26 mouse cellular contexts compared by ENCODE assay signal in the genomic region with DNA sequence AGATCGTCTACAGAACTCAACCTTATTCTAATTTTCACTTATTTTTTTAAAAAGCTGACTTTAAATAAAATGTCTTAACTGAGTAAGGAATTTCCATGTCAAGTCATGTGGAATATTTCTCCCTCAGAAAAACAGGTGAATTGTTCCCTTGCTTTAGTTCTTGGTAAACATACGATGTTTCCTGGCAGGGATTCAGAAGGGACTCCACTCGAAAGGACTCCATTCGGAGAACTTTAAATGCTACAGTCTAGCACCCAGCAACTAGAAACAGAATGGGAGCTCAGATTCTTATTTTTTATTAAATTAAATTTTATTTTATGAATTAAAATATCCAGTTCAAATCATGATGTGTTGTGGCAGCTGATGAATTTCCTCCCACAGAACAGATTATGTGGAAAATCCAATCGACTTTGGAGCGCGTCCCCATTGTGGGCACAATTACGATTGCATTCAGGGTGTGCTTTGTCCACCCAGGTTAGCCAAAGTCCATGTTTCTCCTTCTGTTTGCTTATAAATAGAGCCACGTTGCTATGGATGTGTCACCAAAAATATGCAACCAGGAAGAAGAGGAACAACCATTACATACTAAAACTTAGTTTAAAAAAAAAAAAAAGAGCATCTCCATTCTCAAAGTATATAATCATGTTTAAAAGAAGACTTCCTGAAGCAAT.
DNase-seq lines count a peak whose midpoint lies in the region; ATAC-seq and TF ChIP-seq lines count a peak whose summit lies in the region.
"Had no signal": no experiment of that assay in that cellular context is flagged by ENCODE, and none has a peak within 500 bp of the region (broad histone marks: within the 10 kb centered on the region; RNA-seq: fewer than 3 reads in every experiment).

No protein-coding gene starts in this region.

- H3K27ac ChIP-seq in liver, postnatal 0 days (ENCODE audit: low read depth) = 0 out of 2 replicates have a peak overlapping the region, but pooled peaks have one; percentile 8
- H3K27ac ChIP-seq in liver, embryonic 12.5 days = no peak overlapping the region
- H3K27ac ChIP-seq in midbrain, embryonic 11.5 days (ENCODE audit: low read depth, low read length) = no peak overlapping the region
- no peak overlapping the region for H3K27ac ChIP-seq in midbrain, embryonic 10.5 days (replicated peaks)
- 0 out of 2 replicates have a peak overlapping the region, but pooled peaks have one; percentile 40 for H3K27ac ChIP-seq in small intestine, adult 2 months (ENCODE audit: insufficient read depth, low read depth, low read length)
- H3K27ac ChIP-seq: forebrain, embryonic 10.5 days; forebrain, embryonic 13.5 days; heart, adult 2 months; heart, embryonic 10.5 days; heart, embryonic 13.5 days; hindbrain, embryonic 12.5 days had no signal

- H3K4me3 ChIP-seq in liver, postnatal 0 days (ENCODE audit: low read depth, low read length) = no peak overlapping the region
- no peak overlapping the region for H3K4me3 ChIP-seq in liver, embryonic 12.5 days
- H3K4me3 ChIP-seq in midbrain, embryonic 11.5 days (ENCODE audit: low read depth, low read length) = no peak overlapping the region
- no peak overlapping the region for H3K4me3 ChIP-seq in midbrain, embryonic 10.5 days
- no peak overlapping the region for H3K4me3 ChIP-seq in small intestine, adult 2 months (ENCODE audit: low read depth, low read length)
- H3K4me3 ChIP-seq: forebrain, embryonic 10.5 days; forebrain, embryonic 13.5 days; heart, adult 2 months; heart, embryonic 10.5 days; heart, embryonic 13.5 days; hindbrain, embryonic 12.5 days had no signal

- no peaks in the 10 kb centered on the region for H3K27me3 ChIP-seq in liver, postnatal 0 days (ENCODE audit: insufficient read depth, low read length)
- no peaks in the 10 kb centered on the region for H3K27me3 ChIP-seq in liver, embryonic 12.5 days (replicated peaks)
- H3K27me3 ChIP-seq in midbrain, embryonic 11.5 days (ENCODE audit: control insufficient read depth, insufficient read depth, low read length) = no peaks in the 10 kb centered on the region
- no peaks in the 10 kb centered on the region for H3K27me3 ChIP-seq in midbrain, embryonic 10.5 days (ENCODE audit: low read depth, poor library complexity, severe bottlenecking)
- H3K27me3 ChIP-seq in small intestine, adult 2 months (ENCODE audit: control insufficient read depth, insufficient read depth, low read length) = no peaks in the 10 kb centered on the region
- H3K27me3 ChIP-seq: forebrain, embryonic 13.5 days; heart, embryonic 13.5 days; hindbrain, embryonic 12.5 days had no signal

- no peak overlapping the region for H3K9ac ChIP-seq in liver, postnatal 0 days (replicated peaks)
- no peak overlapping the region for H3K9ac ChIP-seq in liver, embryonic 12.5 days
- no peak overlapping the region for H3K9ac ChIP-seq in midbrain, embryonic 11.5 days (ENCODE audit: low read length)
- H3K9ac ChIP-seq: forebrain, embryonic 13.5 days; heart, embryonic 13.5 days; hindbrain, embryonic 12.5 days had no signal

- peak; percentile 28 for DNase-seq in liver, postnatal 0 days
- peak; percentile 39 for DNase-seq in midbrain, embryonic 11.5 days (ENCODE audit: low spot score, missing footprints)
- DNase-seq in midbrain, embryonic 10.5 days (ENCODE audit: low spot score) = no peak
- no peak for DNase-seq in embryo, embryonic 11 days
- DNase-seq: adrenal gland, adult 8-10 months; adrenal gland, postnatal 25 days; cerebellum, adult 11-12 months; cerebellum, adult 8-10 months; cerebellum, postnatal 10 days; cerebellum, postnatal 36 days; gastrocnemius, postnatal 10 days; gastrocnemius, postnatal 36 days; heart, adult 2 months; heart, postnatal 14 days; heart, postnatal 4 days had no signal

- H3K9me3 ChIP-seq in liver, postnatal 0 days (ENCODE audit: low read length) = no peaks in the 10 kb centered on the region
- no peaks in the 10 kb centered on the region for H3K9me3 ChIP-seq in liver, embryonic 12.5 days (replicated peaks)
- H3K9me3 ChIP-seq in midbrain, embryonic 11.5 days (ENCODE audit: control insufficient read depth, low read length) = no peaks in the 10 kb centered on the region
- H3K9me3 ChIP-seq in midbrain, embryonic 10.5 days (replicated peaks) = no peaks in the 10 kb centered on the region
- H3K9me3 ChIP-seq: forebrain, embryonic 10.5 days; forebrain, embryonic 13.5 days; heart, embryonic 10.5 days; heart, embryonic 13.5 days; hindbrain, embryonic 12.5 days had no signal

- no peaks in the 10 kb centered on the region for H3K36me3 ChIP-seq in liver, postnatal 0 days (replicated peaks; ENCODE audit: insufficient read depth, low read length)
- H3K36me3 ChIP-seq in liver, embryonic 12.5 days = no peaks in the 10 kb centered on the region
- H3K36me3 ChIP-seq in midbrain, embryonic 11.5 days (ENCODE audit: control insufficient read depth, insufficient read depth, low read length) = no peaks in the 10 kb centered on the region
- no peaks in the 10 kb centered on the region for H3K36me3 ChIP-seq in midbrain, embryonic 10.5 days
- H3K36me3 ChIP-seq in small intestine, adult 2 months (ENCODE audit: control insufficient read depth, insufficient read depth, low read length) = no peaks in the 10 kb centered on the region
- H3K36me3 ChIP-seq: forebrain, embryonic 10.5 days; heart, embryonic 10.5 days; heart, embryonic 13.5 days; hindbrain, embryonic 12.5 days had no signal

- TF ChIP-seq EP300 in liver, postnatal 0 days (IDR thresholded peaks at IDR 0.05; ENCODE audit: low read depth) = no peak

- WGBS in liver, postnatal 0 days (ENCODE audit: insufficient replicate concordance) = 57% methylated on average over 9 of the region's 9 CpGs
- WGBS in liver, embryonic 12.5 days (ENCODE audit: insufficient replicate concordance) = 75% methylated on average over 9 of the region's 9 CpGs
- 79% methylated on average over 9 of the region's 9 CpGs for WGBS in midbrain, embryonic 11.5 days
- WGBS in midbrain, embryonic 10.5 days = 90% methylated on average over 9 of the region's 9 CpGs
- 17% methylated on average over 9 of the region's 9 CpGs for WGBS in small intestine, adult 2 months

- TF ChIP-seq POLR2A in small intestine, adult 2 months (IDR thresholded peaks at IDR 0.05; ENCODE audit: low read depth, low read length) = no peak

- H3K4me2 ChIP-seq in liver, postnatal 0 days (ENCODE audit: low read depth, low read length) = no peak overlapping the region
- no peak overlapping the region for H3K4me2 ChIP-seq in liver, embryonic 12.5 days
- H3K4me2 ChIP-seq in midbrain, embryonic 11.5 days = no peak overlapping the region
- H3K4me2 ChIP-seq: forebrain, embryonic 13.5 days; heart, embryonic 13.5 days; hindbrain, embryonic 12.5 days had no signal

- peak; percentile 95 for ATAC-seq in liver, postnatal 0 days
- no peak for ATAC-seq in liver, embryonic 12.5 days
- ATAC-seq in midbrain, embryonic 11.5 days (ENCODE audit: low FRiP score) = no peak
- ATAC-seq: activated CD4-positive, CD25-positive, alpha-beta regulatory T cell, adult 4 months; CD4-positive, CD25-positive, alpha-beta regulatory T cell, adult 4 months; forebrain, embryonic 13.5 days; forebrain, embryonic 16.5 days; hindbrain, embryonic 16.5 days had no signal

- no peaks in the 10 kb centered on the region for H3K4me1 ChIP-seq in liver, postnatal 0 days (ENCODE audit: insufficient read depth)
- H3K4me1 ChIP-seq in liver, embryonic 12.5 days = no peaks in the 10 kb centered on the region
- H3K4me1 ChIP-seq in midbrain, embryonic 11.5 days (ENCODE audit: control insufficient read depth, insufficient read depth, low read length) = no peaks in the 10 kb centered on the region
- no peaks in the 10 kb centered on the region for H3K4me1 ChIP-seq in midbrain, embryonic 10.5 days
- peaks cover 8% of the 10 kb centered on the region; the same call in 1 of the 2 replicates for H3K4me1 ChIP-seq in small intestine, adult 2 months (ENCODE audit: control insufficient read depth, insufficient read depth, insufficient read length, low read length)
- H3K4me1 ChIP-seq: forebrain, embryonic 10.5 days; forebrain, embryonic 13.5 days; hindbrain, embryonic 12.5 days had no signal

- no peak for TF ChIP-seq CTCF in liver, postnatal 0 days (IDR thresholded peaks at IDR 0.05; ENCODE audit: low read depth)
- no peak for TF ChIP-seq CTCF in small intestine, adult 2 months (IDR thresholded peaks at IDR 0.05; ENCODE audit: extremely low read depth, insufficient read length, insufficient replicate concordance, low read depth, low read length)

Comparison
In these comparisons a context has a peak if more than half of its experiments do, and no peak if none do; other contexts are left out.
1. DNase-seq: peak in liver, postnatal 0 days (single experiment) and midbrain, embryonic 11.5 days (single experiment); none in midbrain, embryonic 10.5 days (single experiment) and embryo, embryonic 11 days (single experiment).
2. H3K27ac ChIP-seq: peak in liver, postnatal 0 days (single experiment) and small intestine, adult 2 months (single experiment); none in liver, embryonic 12.5 days (single experiment), midbrain, embryonic 11.5 days (single experiment) and midbrain, embryonic 10.5 days (single experiment).